Mouse (Mus musculus): Measurements from ENCODE around the gene Vamp2.
A peak's percentile ranks its signal among the peaks of the same experiment; 100 is the strongest.

The Vamp2 gene

GRCm38 (mm10) chr11:69064259-69065133 lies 23.8 kb upstream of the Vamp2 start:
- DNase-seq (ENCODE audit: low read depth, low spot score), result no peak

GRCm38 (mm10) chr11:69065394-69065925 lies 22.8 kb upstream of the Vamp2 start:
- no peak for DNase-seq (ENCODE audit: low read depth, low spot score)

GRCm38 (mm10) chr11:69066163-69066861 lies 22.0 kb upstream of the Vamp2 start:
- DNase-seq (ENCODE audit: low read depth, low spot score), result no peak

GRCm38 (mm10) chr11:69066956-69067355 lies 21.3 kb upstream of the Vamp2 start:
- DNase-seq (ENCODE audit: low read depth, low spot score), result peak; percentile 89

GRCm38 (mm10) chr11:69067601-69068000 lies 20.7 kb upstream of the Vamp2 start:
- no peak for DNase-seq (ENCODE audit: low read depth, low spot score)

GRCm38 (mm10) chr11:69070093-69070492 lies 18.2 kb upstream of the Vamp2 start:
- DNase-seq (ENCODE audit: low read depth, low spot score), result no peak

GRCm38 (mm10) chr11:69070590-69071222 lies 17.6 kb upstream of the Vamp2 start, which contains the start of gene Tmem107:
Gene Tmem107, plus strand, starts transcription at chr11:69070806.
- DNase-seq (ENCODE audit: low read depth, low spot score), result peak; percentile 97

- DNase-seq (ENCODE audit: low read depth, low spot score), result no peak
Observed at GRCm38 (mm10) chr11:69071262-69071661, 17.0 kb upstream of the Vamp2 start.

GRCm38 (mm10) chr11:69072234-69072633 lies 16.1 kb upstream of the Vamp2 start:
- no peak for DNase-seq (ENCODE audit: low read depth, low spot score)

GRCm38 (mm10) chr11:69072666-69073064 lies 15.6 kb upstream of the Vamp2 start:
- no peak for DNase-seq (ENCODE audit: low read depth, low spot score)

- peak; percentile 94 for DNase-seq (ENCODE audit: low read depth, low spot score)
Observed at GRCm38 (mm10) chr11:69073065-69073888, 15.0 kb upstream of the Vamp2 start.

- DNase-seq (ENCODE audit: low read depth, low spot score), result no peak
Observed at GRCm38 (mm10) chr11:69073951-69074775, 14.1 kb upstream of the Vamp2 start.

- DNase-seq (ENCODE audit: low read depth, low spot score), result no peak
Observed at GRCm38 (mm10) chr11:69074776-69075069, 13.6 kb upstream of the Vamp2 start.

GRCm38 (mm10) chr11:69075764-69076479 lies 12.4 kb upstream of the Vamp2 start:
- DNase-seq (ENCODE audit: low read depth, low spot score), result no peak

- no peak for DNase-seq (ENCODE audit: low read depth, low spot score)
Observed at GRCm38 (mm10) chr11:69076572-69076971, 11.7 kb upstream of the Vamp2 start.

- no peak for DNase-seq (ENCODE audit: low read depth, low spot score)
Observed at GRCm38 (mm10) chr11:69077316-69077715, 11.0 kb upstream of the Vamp2 start.

GRCm38 (mm10) chr11:69078041-69078440 lies 10.2 kb upstream of the Vamp2 start:
- no peak for DNase-seq (ENCODE audit: low read depth, low spot score)

- no peak for DNase-seq (ENCODE audit: low read depth, low spot score)
Observed at GRCm38 (mm10) chr11:69078805-69079438, 9.4 kb upstream of the Vamp2 start.

GRCm38 (mm10) chr11:69080102-69080854 lies 8.0 kb upstream of the Vamp2 start:
- DNase-seq (ENCODE audit: low read depth, low spot score), result no peak

Measured in mesoderm, embryonic 11.5 days (tissue).